Mouse (Mus musculus) forelimb bud, embryonic 11.5 days (tissue): Measurements from ENCODE around the gene Hip1r.

Experiments used
- DNase-seq: peaks from one replicate; pipeline ENCODE4 v3.0.0-alpha.2; 2012; ENCODE audit warnings: low read depth, low spot score

The Hip1r gene

GRCm38 (mm10) chr5:124016291-124016821 lies 42.9 kb downstream of the Hip1r start:
- DNase-seq = no peak

- no peak for DNase-seq
These were observed 44.5 kb downstream of the Hip1r start for GRCm38 (mm10) chr5:124017941-124018340.

- DNase-seq = no peak
These were observed 45.2 kb downstream of the Hip1r start for GRCm38 (mm10) chr5:124018651-124019050.

GRCm38 (mm10) chr5:124019348-124020216 lies 46.2 kb downstream of the Hip1r start:
- DNase-seq = no peak

GRCm38 (mm10) chr5:124021148-124021547 lies 47.7 kb downstream of the Hip1r start:
- DNase-seq = no peak

- DNase-seq = no peak
These were observed 48.3 kb downstream of the Hip1r start for GRCm38 (mm10) chr5:124021701-124022100.

- no peak for DNase-seq
These were observed 48.9 kb downstream of the Hip1r start for GRCm38 (mm10) chr5:124022365-124022764.

- no peak for DNase-seq
These were observed 51.2 kb downstream of the Hip1r start for GRCm38 (mm10) chr5:124024677-124025076.

- no peak for DNase-seq
These were observed 51.7 kb downstream of the Hip1r start for GRCm38 (mm10) chr5:124025146-124025545.

- DNase-seq = no peak
These were observed 52.4 kb downstream of the Hip1r start for GRCm38 (mm10) chr5:124025587-124026441.

- no peak for DNase-seq
These were observed 53.1 kb downstream of the Hip1r start for GRCm38 (mm10) chr5:124026568-124026967.

- no peak for DNase-seq
These were observed 54.5 kb downstream of the Hip1r start for GRCm38 (mm10) chr5:124027702-124028470.

GRCm38 (mm10) chr5:124028680-124029079 lies 55.3 kb downstream of the Hip1r start:
- DNase-seq = no peak

GRCm38 (mm10) chr5:124029220-124030035 lies 56.0 kb downstream of the Hip1r start:
- DNase-seq = no peak

GRCm38 (mm10) chr5:124030386-124031067 lies 57.1 kb downstream of the Hip1r start:
- no peak for DNase-seq

GRCm38 (mm10) chr5:124031068-124031955 lies 57.9 kb downstream of the Hip1r start:
- DNase-seq = peak; percentile 48

GRCm38 (mm10) chr5:124032001-124032508 lies 58.6 kb downstream of the Hip1r start, which contains the start of gene Vps37b:
Gene Vps37b (minus strand): TSS chr5:124032270.
- DNase-seq = peak; percentile 96

GRCm38 (mm10) chr5:124034471-124034870 lies 61.0 kb downstream of the Hip1r start:
- no peak for DNase-seq

- no peak for DNase-seq
These were observed 62.0 kb downstream of the Hip1r start for GRCm38 (mm10) chr5:124035406-124035805.
